Mouse (Mus musculus) cerebellum, adult 8-10 months (tissue): Measurements from ENCODE around the gene Ccer1.
"Not testable (repeated sequence)": the region's sequence is repeated elsewhere in the genome, so short reads cannot be mapped to it uniquely, and the experiment has no call there.

Experiments
- DNase-seq: peaks from one replicate; pipeline ENCODE4 v3.0.0; 2022

Ccer1 gene

DNA sequence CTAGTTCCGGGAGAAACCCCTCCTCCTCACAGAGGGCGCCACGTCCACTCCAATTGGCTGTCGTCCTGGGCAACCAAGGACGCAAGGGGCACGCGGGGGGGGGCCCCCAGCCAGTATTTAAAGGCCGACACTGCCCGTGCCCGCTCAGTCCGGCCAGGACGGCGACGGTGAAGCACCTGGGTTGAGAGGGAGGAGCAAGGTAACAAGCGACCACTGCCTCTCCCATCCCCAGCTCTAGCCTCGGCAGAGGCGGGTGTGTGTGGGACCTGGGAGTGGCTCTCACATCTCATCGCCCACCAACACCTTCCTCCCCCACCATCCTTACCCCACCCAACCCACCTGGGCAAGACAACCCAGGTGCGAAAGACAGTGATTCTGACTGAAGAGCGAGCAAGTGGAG, at the start of gene Ccer1:
Gene Ccer1 (plus strand): TSS at position 147 of the 400 bp plus-strand sequence.
- no peak for DNase-seq

DNA sequence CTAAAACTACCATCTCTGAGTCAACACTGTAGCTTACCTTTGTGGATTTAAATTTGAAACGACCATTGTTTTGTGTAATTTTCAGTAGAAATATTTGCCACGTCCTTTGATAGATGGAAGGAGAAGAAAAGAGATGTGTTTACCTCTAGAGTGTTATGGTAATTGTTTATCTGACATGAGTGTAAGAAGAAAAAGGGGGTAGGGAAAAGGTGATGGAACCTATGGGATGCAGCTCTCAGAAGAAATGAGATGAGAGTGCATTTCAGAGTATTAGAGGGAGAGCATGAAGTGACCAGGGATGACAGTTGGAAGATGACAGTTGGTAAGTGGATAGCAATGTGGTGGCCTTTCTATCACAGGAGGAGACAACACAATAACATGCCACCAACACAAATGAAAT, 49.1 kb upstream of the Ccer1 start, which contains the start of gene Epyc:
Gene Epyc (plus strand): TSS at position 301 of the 400 bp plus-strand sequence.
- no peak for DNase-seq

DNA sequence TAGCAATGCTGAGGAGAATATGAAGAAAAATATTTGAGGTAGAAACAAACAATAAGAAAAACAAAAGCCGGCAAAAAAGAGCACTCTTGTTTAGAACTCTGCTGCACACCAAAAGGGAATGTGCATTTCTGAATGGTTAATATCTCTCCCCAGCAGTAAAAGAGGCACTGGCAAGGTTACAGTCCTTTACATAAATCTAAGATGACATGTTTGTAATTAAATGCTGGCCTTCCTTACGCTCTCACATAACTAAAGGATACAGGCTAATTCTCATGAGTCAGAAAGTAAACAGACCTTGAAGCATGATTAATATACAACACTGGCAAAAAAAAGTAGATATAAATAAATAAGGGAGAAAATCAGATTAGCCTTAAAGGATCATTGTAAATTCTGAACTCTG, 42.5 kb upstream of the Ccer1 start:
- DNase-seq: no peak

DNA sequence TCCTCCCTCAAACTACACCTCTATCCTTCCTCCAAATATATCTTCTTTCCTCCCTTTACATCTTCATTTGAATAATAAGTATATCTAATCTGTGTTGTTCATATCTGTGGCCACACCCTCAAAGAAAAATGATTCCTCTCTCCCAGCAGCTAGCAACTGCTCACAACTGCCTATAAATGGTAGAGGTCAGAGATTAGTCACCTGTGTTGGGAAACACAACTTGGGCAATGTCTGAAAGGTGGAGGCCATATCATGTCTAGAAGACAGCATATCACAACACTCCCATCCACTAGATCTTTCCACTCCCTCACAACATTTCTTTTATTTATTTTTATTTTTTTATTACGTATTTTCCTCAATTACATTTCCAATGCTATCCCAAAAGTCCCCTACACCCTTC, 33.4 kb upstream of the Ccer1 start:
- no peak for DNase-seq

DNA sequence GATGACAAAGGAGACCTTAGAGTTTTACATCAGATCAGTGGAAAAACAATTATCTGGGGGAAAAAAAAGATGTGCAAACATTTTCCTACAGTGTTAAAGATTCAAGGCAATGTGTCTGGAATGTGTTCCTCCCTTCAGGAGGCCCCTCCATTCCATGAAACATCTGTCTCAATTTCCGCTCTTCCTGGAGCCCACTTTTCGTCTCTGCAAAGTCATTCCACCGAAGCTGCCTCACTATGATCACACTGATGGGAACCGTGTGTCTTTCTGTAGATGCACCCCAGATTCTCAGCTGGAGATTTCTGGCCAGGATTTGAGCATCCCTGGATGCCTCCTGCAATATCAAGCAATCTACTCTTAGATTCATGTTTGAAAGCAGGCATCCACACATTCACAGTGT, 24.2 kb upstream of the Ccer1 start:
- no peak for DNase-seq

DNA sequence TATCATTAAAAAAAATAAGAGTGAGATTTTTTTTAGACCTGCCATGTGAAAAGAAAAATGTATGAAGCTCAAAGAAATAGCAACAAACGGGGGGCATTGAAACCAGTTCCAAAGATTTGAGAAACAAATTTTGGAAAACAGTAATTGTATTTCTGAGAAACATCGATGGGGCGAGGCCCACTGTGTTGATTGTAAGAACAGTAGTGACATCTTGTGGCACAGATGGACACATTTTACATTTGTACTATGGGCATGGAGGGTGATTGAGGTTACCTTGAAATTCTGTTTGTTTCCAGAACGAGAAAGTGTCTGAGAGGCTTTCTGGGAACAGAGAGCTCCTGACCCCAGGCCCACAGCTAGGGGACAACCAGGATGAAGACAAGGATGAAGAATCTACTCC, 22.7 kb upstream of the Ccer1 start:
- DNase-seq: peak; percentile 32

DNA sequence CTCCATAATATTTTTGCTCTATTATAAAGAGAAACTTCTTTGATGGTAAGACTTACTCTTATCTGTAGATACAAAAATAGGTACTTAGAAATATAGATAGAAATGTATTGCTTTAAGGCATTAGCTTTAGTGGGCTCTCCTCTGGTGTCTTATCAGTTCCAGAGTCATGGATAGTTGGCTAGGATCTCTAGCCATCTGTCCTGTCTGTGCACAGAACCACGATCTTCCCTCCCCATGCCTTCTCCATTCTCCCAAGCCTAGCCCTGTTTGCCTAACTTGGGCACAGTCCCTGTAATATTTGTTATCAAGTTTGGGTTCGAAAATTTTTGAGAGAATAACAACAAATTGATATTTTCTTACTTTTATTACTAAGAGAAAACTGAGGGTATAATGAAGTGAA, 19.6 kb upstream of the Ccer1 start:
- no peak for DNase-seq

DNA sequence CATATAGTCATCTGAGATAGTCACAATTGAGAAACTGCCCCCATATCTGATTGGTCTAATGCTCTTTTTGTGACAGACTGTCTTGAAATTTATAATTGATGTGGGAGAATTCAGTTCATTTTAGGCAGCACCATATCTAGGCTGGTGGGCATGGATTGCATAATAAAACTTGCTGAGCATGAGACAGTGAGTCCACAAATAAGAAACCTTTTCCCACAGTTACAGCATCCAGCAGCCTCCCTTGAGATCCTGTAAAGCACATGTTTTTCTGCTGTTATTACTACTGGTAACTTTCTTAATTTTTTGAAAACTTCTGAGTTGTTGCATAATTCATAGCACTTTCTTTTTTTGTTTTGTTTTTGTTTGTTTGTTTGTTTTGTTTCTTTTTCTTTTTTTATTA, 9.9 kb upstream of the Ccer1 start:
- DNase-seq: no peak

DNA sequence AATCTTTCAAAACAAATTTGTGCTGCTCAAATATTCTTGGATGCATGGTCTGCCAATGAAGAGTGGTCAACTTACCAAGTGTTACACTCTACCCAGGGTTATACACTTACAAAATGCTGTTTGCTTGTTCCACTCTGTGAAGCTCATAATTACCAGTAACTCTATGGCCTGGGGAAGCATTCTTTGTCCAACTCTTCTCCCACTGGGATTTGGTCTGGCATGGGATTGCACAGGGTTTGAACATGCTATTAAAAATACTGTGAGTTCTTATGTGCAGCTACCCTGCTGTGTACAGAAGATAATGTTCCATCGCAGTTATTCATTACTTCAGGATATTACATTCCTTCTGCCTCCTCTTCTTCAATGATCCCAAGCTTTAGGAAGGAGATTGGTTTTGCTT, 5.7 kb upstream of the Ccer1 start:
- no peak for DNase-seq

DNA sequence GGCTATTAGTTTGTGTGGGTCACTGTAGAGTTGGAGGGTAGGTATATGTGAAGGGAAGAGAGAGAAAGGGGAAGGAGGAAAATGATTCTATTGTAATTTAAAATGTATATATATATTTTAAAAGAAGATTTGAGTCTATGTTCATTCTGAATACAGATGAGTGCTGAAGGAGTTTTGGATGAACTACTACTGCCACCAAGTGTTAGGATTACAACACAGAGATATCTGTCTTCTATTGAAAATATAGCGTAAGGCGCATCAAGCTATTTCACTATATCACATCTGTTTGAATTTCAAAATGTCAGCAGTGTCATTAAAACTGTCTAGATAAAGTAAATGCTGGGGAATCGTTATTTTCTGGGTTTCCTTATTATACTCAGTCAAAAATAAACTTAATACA, 3.4 kb upstream of the Ccer1 start:
- DNase-seq: no peak

DNA sequence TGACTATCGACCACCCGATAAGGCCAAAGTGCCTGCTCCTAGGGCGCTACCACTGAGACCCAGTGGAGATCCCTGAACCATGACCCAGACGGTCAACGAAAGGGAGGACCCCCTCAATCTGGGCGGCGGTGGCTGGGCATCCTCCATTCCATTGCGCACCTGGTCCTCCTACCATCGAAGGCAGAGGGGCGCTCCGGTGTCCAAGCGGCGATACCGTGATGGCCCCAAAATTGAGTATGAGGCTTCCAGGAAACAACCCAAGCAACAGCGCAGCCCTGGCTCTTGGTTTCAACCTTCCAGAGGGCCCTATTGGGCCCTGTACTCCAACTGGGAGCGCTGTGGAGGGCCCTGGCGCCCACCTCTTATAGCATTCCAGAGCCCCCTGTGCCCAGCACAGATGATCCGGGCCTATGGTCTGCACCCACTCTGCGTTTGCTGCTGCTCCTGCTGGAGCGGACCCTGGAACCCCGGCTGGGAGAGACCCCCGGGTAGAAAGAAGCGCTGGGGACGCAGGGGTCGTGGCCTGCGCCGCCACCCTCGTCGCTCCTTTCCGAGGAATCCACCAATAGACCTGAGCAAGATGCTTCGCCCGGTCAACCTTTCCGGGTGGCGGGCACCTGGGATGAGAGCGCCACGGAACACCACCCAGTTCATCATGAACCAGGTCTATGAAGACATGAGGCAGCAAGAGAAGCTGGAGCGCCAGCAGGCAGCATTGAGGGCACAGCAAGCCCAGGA, 708 bp downstream of the Ccer1 start:
- DNase-seq: no peak

DNA sequence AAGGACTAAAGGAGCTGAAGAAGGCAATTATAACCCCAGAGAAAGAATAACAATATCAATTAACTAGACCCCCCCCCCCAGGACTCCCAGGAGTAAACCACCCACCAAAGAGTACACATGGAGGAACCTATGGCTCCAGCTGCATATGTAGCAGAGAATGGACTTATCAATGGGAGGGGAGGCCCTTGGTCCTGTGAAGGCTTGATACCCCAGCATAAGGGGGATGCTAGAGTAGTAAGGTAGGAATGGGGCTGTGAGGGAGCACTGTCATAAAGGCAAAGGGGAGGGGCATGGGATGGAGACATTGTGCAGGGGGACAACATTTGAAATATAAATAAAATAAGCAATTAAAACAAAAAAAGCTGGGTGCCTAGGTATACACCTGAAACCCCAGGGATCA, 9.5 kb downstream of the Ccer1 start:
- DNase-seq: no peak

DNA sequence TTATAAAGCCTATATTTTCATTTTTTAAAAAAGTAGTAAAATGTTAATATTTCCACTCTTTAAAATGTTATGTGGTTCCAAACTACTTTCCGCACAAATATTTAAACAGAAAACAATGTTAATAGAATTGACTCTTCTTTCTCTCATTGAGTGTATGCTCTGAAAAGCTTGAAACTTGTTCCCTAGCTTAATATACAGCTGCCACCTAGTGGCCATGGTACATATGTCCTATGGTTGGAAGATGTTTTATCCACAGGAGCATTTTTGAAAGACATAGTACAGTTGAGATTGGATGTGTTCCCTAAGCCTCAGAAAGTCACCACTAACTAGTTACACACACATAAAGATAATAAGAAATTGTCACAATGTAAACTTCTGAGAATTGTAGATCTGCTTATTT, 11.7 kb downstream of the Ccer1 start:
- peak; percentile 16 for DNase-seq

DNA sequence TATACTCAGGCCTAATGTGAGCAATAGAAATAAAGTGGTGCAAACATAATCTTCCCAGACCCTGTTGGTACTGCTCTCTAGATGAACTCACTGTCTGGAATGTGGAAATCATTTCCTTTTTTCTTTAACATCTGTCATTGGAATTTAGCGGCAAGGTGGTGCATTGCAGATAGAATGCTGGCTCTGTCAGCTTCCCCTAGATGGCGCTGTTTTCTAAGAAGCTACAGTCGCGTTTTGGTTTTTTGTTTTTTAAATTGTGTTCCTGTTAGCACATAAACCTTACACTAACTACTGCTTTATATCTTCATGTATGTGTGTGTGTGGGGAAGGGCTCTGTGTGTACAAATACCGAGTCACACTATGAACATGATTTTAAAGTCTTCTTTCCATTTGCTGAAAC, 19.8 kb downstream of the Ccer1 start:
- DNase-seq: peak; percentile 27

DNA sequence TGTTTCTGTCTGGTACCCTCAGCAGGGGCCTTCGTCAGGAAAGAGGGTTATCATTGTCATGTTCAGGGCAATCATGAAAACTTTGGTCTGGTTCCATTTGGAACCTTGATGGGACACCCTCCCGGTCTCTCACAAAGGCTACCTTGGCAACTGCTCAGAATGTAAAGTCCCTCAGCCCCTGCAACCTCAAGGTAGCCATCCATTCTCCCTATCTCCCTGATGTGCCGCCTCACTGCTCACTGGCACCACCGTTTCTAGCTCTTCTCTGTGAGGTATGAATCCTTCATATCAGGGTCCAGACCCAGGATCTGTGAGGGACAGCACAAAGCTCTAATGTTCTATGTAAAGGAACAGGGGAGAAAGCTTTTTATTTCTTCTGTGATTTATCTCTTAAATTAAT, 21.7 kb downstream of the Ccer1 start:
- DNase-seq: no peak

DNA sequence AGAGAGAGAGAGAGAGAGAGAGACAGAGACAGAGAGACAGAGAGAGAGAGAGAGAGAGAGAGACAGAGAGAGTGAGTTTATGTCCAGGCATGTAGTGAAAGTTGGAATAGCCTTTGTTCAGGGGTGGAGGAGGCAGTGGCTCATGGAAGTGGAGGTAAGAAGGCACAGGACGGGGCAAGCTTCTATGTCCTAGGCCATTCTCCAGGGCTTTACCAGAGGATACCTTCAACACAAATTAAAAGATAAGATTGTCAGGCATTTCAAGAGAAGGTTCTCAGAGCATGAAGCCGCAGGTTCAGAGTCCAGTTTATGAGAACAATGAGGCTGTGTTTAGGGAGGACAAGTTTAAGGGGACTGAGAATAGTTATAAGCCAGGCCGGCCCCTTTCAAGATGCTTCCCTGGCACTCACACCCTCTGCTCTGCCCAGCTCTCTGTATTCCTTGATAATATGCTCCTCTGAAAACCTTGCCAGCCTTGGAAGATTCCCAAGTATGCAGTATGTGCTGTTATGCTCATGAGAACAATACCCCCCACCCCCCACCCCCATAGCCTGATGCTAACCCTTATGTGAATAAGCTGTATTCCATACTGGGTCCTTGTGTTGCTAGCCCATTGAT, 22.5 kb downstream of the Ccer1 start:
- no peak for DNase-seq

DNA sequence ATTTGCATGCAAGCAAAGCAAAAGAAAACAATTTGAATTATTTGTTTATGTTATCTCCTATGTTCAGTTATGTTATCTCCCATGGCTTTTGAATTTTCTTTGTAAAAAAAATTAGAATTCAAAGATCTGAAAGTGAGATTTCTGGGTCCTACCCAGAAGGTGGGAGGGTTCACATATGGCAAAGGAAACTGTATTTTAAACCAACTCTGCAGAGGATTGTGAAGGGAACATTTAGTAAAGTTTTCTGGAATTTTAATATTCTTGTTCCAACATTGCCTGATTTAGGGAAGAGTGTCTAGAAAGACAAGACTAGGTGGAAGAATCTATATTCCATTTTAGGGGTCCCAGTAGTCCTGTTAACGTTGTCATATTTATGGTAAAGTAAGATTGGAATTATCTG, 24.4 kb downstream of the Ccer1 start:
- no peak for DNase-seq

DNA sequence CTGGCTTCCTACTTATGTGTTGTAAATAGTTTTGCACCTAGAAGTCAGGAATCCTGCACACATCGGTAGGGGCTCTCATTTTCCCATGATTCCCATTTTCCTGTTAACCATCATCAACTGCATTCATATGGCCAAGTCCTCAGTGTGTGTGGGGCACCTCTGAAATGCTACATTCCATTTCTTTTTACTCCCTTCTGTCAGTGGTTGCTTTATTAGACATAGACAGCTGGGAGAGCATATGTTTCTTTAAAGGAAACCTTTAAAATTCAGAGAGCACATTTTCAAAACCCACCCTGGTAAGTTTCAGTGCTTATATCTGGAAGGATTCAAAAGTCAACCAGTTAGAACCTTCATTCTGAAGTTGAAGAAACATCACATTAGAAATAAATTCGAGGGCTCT, 25.2 kb downstream of the Ccer1 start:
- DNase-seq: no peak

DNA sequence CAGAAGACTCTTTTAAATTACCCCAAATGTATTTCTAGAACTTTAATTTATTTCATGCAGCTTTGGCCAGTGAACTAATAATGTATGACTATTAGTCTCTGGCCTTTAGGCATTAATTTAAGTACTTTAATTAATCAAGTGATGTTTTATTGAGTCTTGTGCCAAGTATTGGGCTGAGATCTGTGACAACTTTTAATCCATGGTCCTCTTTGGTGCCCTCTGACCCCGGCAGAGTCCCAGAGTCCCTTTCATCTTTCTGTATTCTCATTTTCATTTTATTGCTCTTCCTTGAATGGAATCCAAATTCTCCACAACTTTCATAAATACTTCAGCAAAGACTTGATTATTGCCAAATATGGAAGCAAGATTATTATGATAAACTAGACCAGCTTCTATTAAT, 27.8 kb downstream of the Ccer1 start:
- no peak for DNase-seq

DNA sequence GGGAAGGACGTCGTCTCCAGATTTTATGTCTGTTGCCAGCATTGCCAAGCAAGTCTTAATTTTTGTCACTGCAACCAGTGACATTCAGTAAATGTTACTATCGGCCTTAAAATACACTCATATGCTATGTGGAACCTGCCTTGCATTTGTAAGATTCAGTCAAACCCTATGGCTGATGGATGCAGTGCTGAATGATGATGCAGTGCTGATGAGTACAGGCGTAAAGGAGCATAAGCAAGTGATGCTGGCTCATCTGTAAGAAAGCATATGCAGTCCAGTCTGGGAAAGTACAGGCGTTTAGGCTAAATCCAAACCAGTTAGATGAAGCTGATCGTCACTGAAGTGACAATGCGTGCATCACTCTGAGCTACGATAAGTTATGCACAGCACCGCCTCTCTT, 29.9 kb downstream of the Ccer1 start:
- no peak for DNase-seq

DNA sequence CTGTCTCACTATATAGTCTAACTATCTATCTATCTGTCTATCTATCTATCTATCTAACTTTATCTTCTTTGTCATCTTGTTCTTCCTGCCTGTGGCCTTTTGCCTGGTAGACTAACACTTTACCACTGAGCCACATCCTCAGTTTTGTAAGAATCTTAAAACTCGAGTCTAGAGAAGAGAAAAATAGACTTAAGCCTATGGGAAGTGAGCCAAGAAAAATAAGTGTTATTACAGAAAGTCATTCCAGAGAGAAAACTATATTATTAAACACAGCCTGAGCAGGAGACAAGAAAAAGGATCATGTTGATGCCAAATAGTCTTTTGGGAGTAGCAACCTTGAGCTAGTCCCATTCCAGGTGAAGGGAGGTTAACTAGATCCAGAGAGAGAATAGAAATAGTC, 33.1 kb downstream of the Ccer1 start:
- no peak for DNase-seq

DNA sequence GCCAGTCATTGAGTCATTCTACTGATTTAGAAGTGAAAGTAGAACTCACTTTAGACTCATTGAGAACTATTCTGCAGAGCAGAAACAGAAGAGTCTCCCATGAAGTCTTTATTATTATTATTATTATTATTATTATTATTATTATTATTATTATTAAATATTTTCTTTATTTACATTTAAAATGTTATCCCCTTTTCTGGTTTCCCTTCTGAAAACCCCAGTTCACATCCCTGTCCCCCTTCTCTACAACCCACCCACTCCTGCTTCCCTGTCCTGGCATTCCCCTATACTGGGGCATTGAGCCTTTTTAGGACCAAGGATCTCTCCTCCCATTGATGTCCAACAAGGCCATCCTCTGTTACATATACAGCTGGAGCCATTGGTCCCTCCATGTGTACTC, 33.8 kb downstream of the Ccer1 start, which contains the start of gene C030005K15Rik:
Gene C030005K15Rik (minus strand): TSS at position 101 of the 400 bp plus-strand sequence.
- DNase-seq: not testable (repeated sequence)
